Mouse (Mus musculus): ENCODE data around the gene Rps2.

Rps2 gene

DNA sequence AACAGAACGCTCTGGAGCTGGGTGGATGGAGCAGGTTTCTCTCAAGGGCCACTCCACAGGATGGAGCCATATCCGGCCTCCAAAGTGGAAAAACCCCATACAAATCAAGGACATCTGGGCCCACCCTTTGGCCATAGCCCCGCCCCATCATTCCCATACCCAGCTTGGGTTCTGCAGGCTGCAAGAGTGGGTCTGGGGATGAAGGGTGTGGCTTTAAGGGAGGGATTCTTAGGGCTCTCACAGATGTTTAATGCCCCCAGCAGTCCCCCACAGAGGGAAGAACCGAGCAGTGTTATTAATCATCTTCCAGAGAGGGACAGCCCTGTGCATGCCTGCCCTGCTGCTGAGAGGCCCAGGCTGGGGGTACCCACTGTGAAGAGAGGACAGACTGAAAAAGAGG lies 29.1 kb downstream of the Rps2 start:
- in situ Hi-C loops (cut with MboI; ENCODE audit: low pct_unique_long_range_greater_than_20kb in 1 of 2, low sequenced_read_pairs in 2 of 2, unreplicated experiment in 1 of 2): no loop called here

DNA sequence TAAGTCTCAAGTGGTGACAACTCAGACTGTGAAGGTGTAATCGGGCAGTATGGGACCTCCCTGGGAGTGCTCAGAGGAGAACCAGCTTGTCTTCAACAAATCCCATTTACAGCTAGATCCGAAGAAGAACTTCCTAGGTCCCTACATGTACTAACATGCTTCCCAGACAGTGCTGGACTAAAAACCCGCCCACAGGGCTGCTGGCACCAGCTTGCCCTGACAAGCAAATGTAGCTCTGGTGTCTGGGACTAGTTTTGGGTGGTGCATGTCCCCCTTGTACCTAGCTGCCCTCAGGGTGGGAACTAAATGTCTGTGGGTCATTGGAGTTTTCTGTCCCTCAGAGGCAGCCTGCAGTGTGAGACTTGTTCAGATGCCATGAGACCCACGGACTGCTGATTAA lies 33.6 kb downstream of the Rps2 start:
- in situ Hi-C loops (cut with MboI; ENCODE audit: low pct_unique_long_range_greater_than_20kb in 1 of 2, low sequenced_read_pairs in 2 of 2, unreplicated experiment in 1 of 2): no loop called here

DNA sequence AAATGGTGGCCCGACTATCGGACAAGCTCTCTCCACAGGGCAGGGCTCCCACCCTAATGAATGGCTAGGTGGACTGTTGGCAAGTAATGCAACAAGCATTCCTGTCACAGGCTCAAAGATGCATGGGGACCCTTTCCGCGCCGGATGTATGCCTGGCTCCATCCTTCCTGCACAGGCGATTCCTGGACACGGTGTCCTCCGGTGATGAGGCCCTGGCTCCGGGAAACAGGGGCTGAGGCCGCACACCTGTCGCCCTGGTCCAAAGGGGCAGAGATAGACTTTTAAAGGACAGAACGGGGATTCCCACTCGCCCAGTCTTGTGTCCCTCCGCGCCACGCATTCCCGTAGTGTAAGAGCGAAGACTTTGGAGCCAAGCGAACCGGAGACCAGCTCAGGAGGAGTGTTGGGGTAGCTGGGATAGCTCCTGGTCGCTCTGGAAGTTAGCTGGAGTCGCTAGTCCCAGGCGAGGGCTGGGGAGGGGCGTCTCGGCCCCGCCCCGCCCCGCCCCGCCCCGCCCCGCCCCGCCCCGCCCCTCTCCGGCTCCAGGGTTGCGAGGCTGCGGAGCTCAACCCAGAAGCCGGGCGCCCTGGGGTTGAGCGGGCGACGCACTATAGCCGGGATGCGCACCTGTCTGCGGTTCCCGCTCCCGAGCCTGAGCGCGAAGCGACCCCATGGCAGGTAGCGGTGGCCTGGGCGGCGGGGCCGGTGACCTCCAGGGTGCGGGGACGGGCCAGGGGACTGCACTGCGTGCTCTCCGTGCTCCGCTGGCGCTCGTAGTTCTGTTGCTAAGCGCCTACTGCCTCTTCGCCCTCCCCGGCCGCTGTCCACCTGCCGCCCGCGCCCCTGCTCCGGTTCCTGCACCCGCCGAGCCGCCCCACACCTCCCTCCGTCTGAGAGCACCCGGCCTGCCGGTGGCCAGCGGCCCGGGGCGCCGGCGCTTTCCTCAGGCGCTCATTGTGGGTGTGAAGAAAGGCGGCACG lies 34.8 kb downstream of the Rps2 start, which contains the start of gene Hs3st6:
TSS of gene Hs3st6 (plus strand) at position 574 of the 980 bp plus-strand sequence.
- in situ Hi-C loops (cut with MboI; ENCODE audit: low pct_unique_long_range_greater_than_20kb in 1 of 2, low sequenced_read_pairs in 2 of 2, unreplicated experiment in 1 of 2): no loop called here

DNA sequence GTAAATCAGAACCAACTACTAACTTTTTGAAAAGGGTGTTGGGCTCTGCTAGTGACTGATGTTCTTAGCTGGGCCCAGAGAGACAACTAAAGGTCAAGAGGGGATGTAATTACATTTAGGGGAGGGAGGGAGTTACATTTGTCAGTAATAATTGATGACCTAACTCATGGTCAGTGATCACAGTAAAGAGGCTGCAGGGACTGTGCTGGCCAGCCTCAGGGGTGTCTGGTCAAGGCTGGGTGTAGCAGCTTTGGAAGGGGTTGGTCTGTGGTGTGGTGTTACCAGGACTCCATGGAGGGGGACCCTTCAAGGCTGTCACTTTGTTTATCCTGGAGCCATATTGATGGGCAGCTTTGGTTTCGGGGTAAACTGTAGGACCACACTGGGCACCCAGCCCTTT lies 39.5 kb downstream of the Rps2 start:
- in situ Hi-C loops (cut with MboI; ENCODE audit: low pct_unique_long_range_greater_than_20kb in 1 of 2, low sequenced_read_pairs in 2 of 2, unreplicated experiment in 1 of 2): no loop called here

DNA sequence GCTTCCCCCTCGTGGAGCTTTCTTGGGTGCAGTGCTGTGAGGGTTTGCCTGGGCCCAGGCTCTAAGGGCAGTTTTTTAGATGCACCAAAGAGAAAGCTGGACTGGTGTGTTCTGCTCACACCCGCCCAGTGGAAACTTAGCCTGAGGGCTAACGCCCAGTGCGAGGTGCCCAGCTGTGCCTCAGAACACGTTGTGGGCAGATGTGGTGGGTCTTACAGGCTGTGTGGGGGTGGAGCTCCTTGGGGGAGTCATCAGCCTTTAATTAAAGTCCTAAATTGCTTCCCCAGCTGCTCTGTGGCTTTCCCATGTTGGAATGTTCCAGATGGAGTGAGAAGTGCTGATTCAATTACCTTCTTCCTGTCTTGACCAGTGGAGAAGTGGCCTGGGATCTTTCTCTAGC lies 43.2 kb downstream of the Rps2 start:
- in situ Hi-C loops (cut with MboI; ENCODE audit: low pct_unique_long_range_greater_than_20kb in 1 of 2, low sequenced_read_pairs in 2 of 2, unreplicated experiment in 1 of 2): no loop called here

DNA sequence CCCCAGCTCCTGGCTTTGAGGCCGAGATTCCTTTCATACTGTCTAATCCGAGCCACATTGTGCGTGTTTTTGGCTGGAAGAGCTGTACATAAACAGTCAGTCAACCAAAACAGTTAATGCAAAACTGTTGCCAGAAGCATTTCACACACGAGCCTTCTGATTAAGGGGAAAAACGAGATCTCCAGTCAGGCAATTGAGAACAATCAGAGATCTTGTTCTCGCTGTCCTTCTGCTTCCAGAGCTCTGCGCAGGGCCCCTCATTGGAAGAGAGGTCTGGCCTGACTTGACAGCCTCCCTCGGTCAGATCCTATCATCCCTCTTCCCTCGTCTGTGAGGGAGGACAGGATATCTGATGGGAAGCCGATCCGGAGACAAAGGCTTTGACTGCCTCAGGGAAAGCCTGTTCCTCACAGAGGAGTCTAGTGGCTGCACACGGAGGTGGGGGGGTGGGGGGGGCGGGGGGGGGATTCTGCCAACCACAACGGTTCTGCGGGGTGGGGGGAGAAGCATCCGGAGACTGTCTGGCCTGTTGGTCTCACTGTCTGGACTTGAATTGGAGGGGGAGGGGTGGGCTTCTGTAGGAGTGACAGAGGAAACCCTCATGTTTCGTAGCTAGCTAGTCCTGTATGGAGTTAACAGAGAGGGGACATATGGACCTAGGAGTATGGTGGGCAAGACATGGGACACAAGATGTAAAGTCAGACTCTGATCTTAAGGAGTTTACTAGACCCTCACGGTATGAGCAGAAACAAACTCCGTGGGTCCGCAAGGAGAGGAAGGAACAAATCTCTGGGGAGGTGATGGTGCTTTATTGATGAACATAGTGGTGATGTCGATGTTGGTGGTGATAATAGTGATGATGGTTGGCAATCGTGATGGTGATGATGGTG lies 47.3 kb downstream of the Rps2 start:
- in situ Hi-C loops (cut with MboI; ENCODE audit: low pct_unique_long_range_greater_than_20kb in 1 of 2, low sequenced_read_pairs in 2 of 2, unreplicated experiment in 1 of 2): no loop called here

DNA sequence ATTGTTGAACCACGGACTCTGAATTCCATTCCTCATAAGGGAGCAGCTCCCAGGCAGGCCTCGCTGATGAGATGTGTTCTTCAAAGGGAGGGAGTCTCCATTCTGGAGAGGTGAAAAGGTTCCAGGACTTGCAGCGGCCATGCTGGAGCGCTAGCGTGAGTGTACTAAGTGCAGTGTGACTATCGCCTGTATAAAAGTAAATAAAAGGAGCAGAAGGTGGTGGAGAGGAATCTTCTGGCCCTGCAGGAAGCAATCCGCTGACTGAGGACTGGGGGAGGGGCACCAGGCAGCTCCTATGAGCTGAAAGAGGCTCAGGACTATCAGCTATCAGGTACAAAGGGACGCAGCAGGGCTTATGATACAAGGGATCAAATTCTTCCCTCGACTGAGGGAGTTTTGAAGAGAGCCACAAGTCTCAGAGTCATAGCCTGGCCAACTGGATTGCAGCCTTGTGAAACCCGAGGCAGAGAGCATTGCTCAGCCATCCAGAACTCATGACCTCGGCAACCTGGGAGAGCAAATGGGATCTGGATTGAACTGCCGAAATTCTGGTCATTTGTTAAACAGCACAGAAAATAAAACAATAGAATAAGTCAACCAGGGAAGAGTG lies 48.5 kb downstream of the Rps2 start:
- in situ Hi-C loops (cut with MboI; ENCODE audit: low pct_unique_long_range_greater_than_20kb in 1 of 2, low sequenced_read_pairs in 2 of 2, unreplicated experiment in 1 of 2): no loop called here

DNA sequence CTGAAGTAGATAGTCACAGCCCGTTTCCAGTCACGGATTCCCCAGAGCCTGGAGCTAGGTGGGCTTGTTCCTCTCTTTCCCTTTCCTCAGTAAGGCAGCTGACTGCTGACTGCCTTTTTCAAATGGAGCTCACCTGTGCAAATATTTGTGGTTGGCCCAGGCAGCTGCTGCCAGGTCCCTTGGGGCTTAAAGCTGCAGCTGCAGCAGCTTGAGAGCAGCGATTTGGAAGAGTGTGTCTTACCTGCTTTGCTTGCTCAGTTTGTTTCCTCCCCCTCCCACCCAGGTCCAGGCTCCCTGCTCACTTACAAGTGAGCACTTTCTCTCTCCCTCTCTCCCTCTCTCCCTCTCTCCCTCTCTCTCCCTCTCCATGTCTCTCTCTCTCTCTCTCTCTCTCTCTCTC lies 51.2 kb downstream of the Rps2 start:
- in situ Hi-C loops (cut with MboI; ENCODE audit: low pct_unique_long_range_greater_than_20kb in 1 of 2, low sequenced_read_pairs in 2 of 2, unreplicated experiment in 1 of 2): no loop called here
